Mouse (Mus musculus) embryonic facial prominence, embryonic 14.5 days (tissue): ENCODE measurements around the gene Cd59a. TPM values are rescaled to one million over a fixed set of nuclear protein-coding genes. Genes with fewer than 3 reads are reported as not detected.
"Not testable (repeated sequence)": the region's sequence is repeated elsewhere in the genome, so short reads cannot be mapped to it uniquely, and the experiment has no call there.

Source experiments
- ATAC-seq: fragments of 200-750 bp; cut with Nextera tagmentation; 2 replicates; pipeline ENCODE4 v1.8.0; 2017; ENCODE audit warnings: low read depth, moderate number of reproducible peaks, moderate TSS enrichment
- DNase-seq: peaks from one replicate; pipeline ENCODE4 v3.0.0-alpha.2; 2015; ENCODE audit warnings: low spot score
- H3K27ac ChIP-seq: fragments of 300-500 bp; sonication (generic); replicated peaks from 2 replicates; pipeline ENCODE4 v1.5.1; 2014; ENCODE audit warnings: low read depth, mild to moderate bottlenecking, low read length, moderate library complexity
- H3K27me3 ChIP-seq: fragments of 300-500 bp; sonication (generic); replicated peaks from 2 replicates; pipeline ENCODE4 v1.6.1; 2014; ENCODE audit warnings: low read length; ENCODE audit not compliant: control insufficient read depth, insufficient read depth
- H3K36me3 ChIP-seq: fragments of 300-500 bp; sonication (generic); 2 replicates; pipeline ENCODE4 v1.6.1; 2014; ENCODE audit warnings: low read length, mixed read lengths; ENCODE audit not compliant: control insufficient read depth, insufficient read depth
- H3K4me1 ChIP-seq: fragments of 300-500 bp; sonication (generic); 2 replicates; pipeline ENCODE4 v1.6.1; 2014; ENCODE audit warnings: antibody characterized with exemption, low read length; ENCODE audit not compliant: control insufficient read depth, insufficient read depth
- H3K4me2 ChIP-seq: fragments of 300-500 bp; sonication (generic); 2 replicates; pipeline ENCODE4 v1.6.1; 2014; ENCODE audit warnings: low read depth, mild to moderate bottlenecking, low read length, moderate library complexity, mixed read lengths
- H3K4me3 ChIP-seq: fragments of 300-500 bp; sonication (generic); 2 replicates; pipeline ENCODE4 v1.5.1; 2014; ENCODE audit warnings: low read depth, mild to moderate bottlenecking, low read length
- H3K9ac ChIP-seq: fragments of 300-500 bp; sonication (generic); 2 replicates; pipeline ENCODE4 v1.6.1; 2014; ENCODE audit warnings: low read depth, mild to moderate bottlenecking, low read length, moderate library complexity, mixed read lengths
- H3K9me3 ChIP-seq: fragments of 300-500 bp; sonication (generic); 2 replicates; pipeline ENCODE4 v1.6.1; 2016; ENCODE audit warnings: low read length; ENCODE audit not compliant: control insufficient read depth
- WGBS: fragments of 180-500 bp; shearing (Covaris S2); extraction: QIAGEN DNeasy Blood & Tissue Kit; methylation state at CpG from one replicate; pipeline ENCODE4 v1.1.7; 2014; 5-methylcytosine and 5-hydroxymethylcytosine counted together
- polyA plus RNA-seq: library from polyadenylated mRNA; unstranded; fragments of >200 nt; fragmentation: Nextera tagmentation; extraction: Ambion mirVana; gene quantifications from 2 replicates; pipeline ENCODE4 v1.2.1, GENCODE M21; 2014

The Cd59a gene
- polyA plus RNA-seq, 1 experiment from 2014 or later, result 23.5 TPM

GRCm38 (mm10) chr2:104097396-104097795 lies 1.8 kb downstream of the Cd59a start:
- H3K9me3 ChIP-seq, H3K4me1 ChIP-seq, ATAC-seq, DNase-seq, H3K4me3 ChIP-seq, H3K27ac ChIP-seq, H3K36me3 ChIP-seq, H3K27me3 ChIP-seq, H3K4me2 ChIP-seq, H3K9ac ChIP-seq: not testable (repeated sequence)
- WGBS, result 98% methylated on average over 4 of the region's 4 CpGs

- no peaks in the 10 kb centered on the region for H3K9me3 ChIP-seq
- WGBS, result 43% methylated on average over 3 of the region's 3 CpGs
- ATAC-seq (peak; percentile 13; the same call in 1 of the 2 replicates), DNase-seq (peak; percentile 20)
- peaks cover 3% of the 10 kb centered on the region; the same call in 1 of the 2 replicates for H3K4me1 ChIP-seq
- no peak overlapping the region for H3K9ac ChIP-seq
- H3K27ac ChIP-seq, result no peak overlapping the region; the same call in 1 of the 2 replicates
- no peaks in the 10 kb centered on the region for H3K27me3 ChIP-seq
- H3K36me3 ChIP-seq, result no peaks in the 10 kb centered on the region
- H3K4me2 ChIP-seq, result no peak overlapping the region
- no peak overlapping the region for H3K4me3 ChIP-seq
Observed at GRCm38 (mm10) chr2:104098529-104099230, 3.1 kb downstream of the Cd59a start.

GRCm38 (mm10) chr2:104099231-104099585 lies 3.6 kb downstream of the Cd59a start:
- DNase-seq, result no peak
- no peak overlapping the region for H3K9ac ChIP-seq
- H3K4me2 ChIP-seq, result no peak overlapping the region
- no peaks in the 10 kb centered on the region for H3K27me3 ChIP-seq
- ATAC-seq, result peak; percentile 22; the same call in 1 of the 2 replicates
- no peak overlapping the region for H3K27ac ChIP-seq
- WGBS, result 83% methylated on average over 2 of the region's 2 CpGs
- H3K36me3 ChIP-seq, result no peaks in the 10 kb centered on the region
- H3K9me3 ChIP-seq, result no peaks in the 10 kb centered on the region
- peaks cover 3% of the 10 kb centered on the region; the same call in 1 of the 2 replicates for H3K4me1 ChIP-seq
- H3K4me3 ChIP-seq, result no peak overlapping the region

GRCm38 (mm10) chr2:104099946-104100345 lies 4.3 kb downstream of the Cd59a start:
- no peaks in the 10 kb centered on the region for H3K9me3 ChIP-seq
- no peak for DNase-seq
- no peak overlapping the region for H3K27ac ChIP-seq
- 41% methylated on average over 1 of the region's 1 CpGs for WGBS
- ATAC-seq, result no peak
- no peaks in the 10 kb centered on the region for H3K27me3 ChIP-seq
- H3K4me3 ChIP-seq, result no peak overlapping the region
- no peaks in the 10 kb centered on the region for H3K36me3 ChIP-seq
- peaks cover 3% of the 10 kb centered on the region; the same call in 1 of the 2 replicates for H3K4me1 ChIP-seq
- no peak overlapping the region for H3K9ac ChIP-seq
- no peak overlapping the region for H3K4me2 ChIP-seq

- WGBS, result 91% methylated on average over 6 of the region's 6 CpGs
Observed at GRCm38 (mm10) chr2:104104800-104105199, 9.2 kb downstream of the Cd59a start.

GRCm38 (mm10) chr2:104109021-104109420 lies 13.4 kb downstream of the Cd59a start:
- not testable (repeated sequence) for H3K27ac ChIP-seq, H3K9ac ChIP-seq, H3K4me3 ChIP-seq, H3K27me3 ChIP-seq, H3K9me3 ChIP-seq, ATAC-seq, DNase-seq, H3K36me3 ChIP-seq, H3K4me1 ChIP-seq, H3K4me2 ChIP-seq
- WGBS, result 80% methylated on average over 2 of the region's 2 CpGs

More at GRCm38 (mm10) chr2:104104800-104105199, 9.2 kb downstream of the Cd59a start:
- Histone ChIP-seq H3K9me3 (no peaks in the 10 kb centered on the region), H3K4me1 (peaks cover 3% of the 10 kb centered on the region; the same call in 1 of the 2 replicates), H3K4me2 (no peak overlapping the region), H3K9ac (no peak overlapping the region), H3K36me3 (no peaks in the 10 kb centered on the region), H3K27ac (no peak overlapping the region), H3K27me3 (no peaks in the 10 kb centered on the region), H3K4me3 (no peak overlapping the region)
- ATAC-seq (no peak), DNase-seq (no peak)

- Histone ChIP-seq H3K4me3 (no peak overlapping the region), H3K27ac (no peak overlapping the region), H3K9me3 (no peaks in the 10 kb centered on the region), H3K27me3 (no peaks in the 10 kb centered on the region), H3K9ac (no peak overlapping the region), H3K4me2 (no peak overlapping the region), H3K36me3 (no peaks in the 10 kb centered on the region), H3K4me1 (no peaks in the 10 kb centered on the region)
- 67% methylated on average over 2 of the region's 2 CpGs for WGBS
- DNase-seq (no peak), ATAC-seq (no peak)
Observed at GRCm38 (mm10) chr2:104109528-104109927, 13.9 kb downstream of the Cd59a start.

GRCm38 (mm10) chr2:104110031-104110430 lies 14.4 kb downstream of the Cd59a start:
- Histone ChIP-seq H3K4me2 (no peak overlapping the region), H3K4me3 (no peak overlapping the region), H3K27ac (no peak overlapping the region), H3K9me3 (no peaks in the 10 kb centered on the region), H3K9ac (no peak overlapping the region), H3K4me1 (no peaks in the 10 kb centered on the region), H3K36me3 (no peaks in the 10 kb centered on the region), H3K27me3 (no peaks in the 10 kb centered on the region)
- ATAC-seq (no peak), DNase-seq (no peak)
- WGBS, result 77% methylated on average over 4 of the region's 4 CpGs
